Mouse (Mus musculus) colon, adult 2 months (tissue): Measurements from ENCODE around the gene 2310050C09Rik. TPM values are rescaled to one million over a fixed set of nuclear protein-coding genes. Genes with fewer than 3 reads are reported as not detected.

ENCODE experiments used
- polyA plus RNA-seq: library from polyadenylated mRNA; depleted of rRNA; stranded (reverse); fragments of >200 nt; gene quantifications from 2 replicates; pipeline ENCODE4 v1.2.3, GENCODE M21; 2012; rRNA removed

2310050C09Rik gene
- polyA plus RNA-seq, result not detected in 2 replicates

DNA sequence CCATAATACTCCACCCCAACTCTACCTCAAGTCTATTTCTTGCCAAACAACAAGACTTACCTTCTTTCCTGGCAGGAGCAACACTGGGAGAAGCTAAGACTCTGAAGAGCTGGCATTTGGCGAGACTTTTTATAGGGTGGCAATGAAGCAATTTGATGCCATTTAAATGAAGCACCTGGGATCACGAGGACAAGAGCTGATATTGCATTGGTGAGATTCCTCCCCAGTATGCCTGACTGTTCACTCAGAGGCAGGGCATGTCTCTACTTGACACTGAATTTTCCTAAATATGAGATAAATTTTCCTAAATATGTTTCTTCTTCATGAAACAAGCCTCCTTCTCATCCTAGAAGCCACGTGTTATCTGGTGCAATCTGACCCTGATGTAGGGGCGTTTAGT lies at the start of gene 2310050C09Rik:
2310050C09Rik (minus strand) TSS at position 101 of the 400 bp plus-strand sequence.

DNA sequence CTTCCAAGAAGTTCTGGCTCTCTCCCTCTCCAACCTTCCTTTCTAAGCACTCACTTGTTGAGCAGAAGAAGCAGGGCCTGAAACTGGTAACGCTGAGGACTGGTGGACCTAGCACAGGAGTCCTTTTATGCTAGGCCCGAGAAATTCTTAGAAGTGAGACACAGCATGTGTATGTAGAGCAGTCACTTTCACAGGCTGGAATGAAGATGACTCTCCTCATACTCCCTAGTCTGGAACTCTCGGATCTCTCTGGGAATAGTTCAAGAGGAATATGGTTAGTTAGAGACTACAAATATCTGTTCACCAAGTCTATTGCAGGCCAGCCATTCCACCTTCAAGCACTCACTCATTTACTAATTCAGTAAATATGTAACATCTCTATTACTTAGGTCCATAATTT lies 18.8 kb downstream of the 2310050C09Rik start, which contains the start of gene Lce1l:
Lce1l (minus strand) TSS at position 101 of the 400 bp plus-strand sequence.

DNA sequence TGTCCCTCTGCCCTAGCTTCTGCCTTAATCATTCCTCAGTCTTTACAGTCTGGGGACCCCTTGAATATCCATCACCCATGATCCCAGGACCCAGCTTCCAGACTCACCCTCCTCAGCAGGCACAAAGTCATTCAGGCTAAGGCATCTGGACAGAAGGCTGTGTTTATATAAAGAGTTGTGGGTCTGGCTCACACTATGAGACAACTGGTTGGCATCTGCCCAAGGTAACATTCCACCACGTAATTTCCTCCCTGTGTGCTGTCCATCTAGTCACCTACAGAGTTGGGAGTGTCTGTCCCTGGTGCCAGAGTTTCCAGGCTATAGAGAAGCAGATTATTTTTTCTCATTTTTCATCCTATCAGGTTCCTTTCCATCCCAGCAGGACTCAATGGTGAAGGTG lies 42.9 kb downstream of the 2310050C09Rik start, which contains the start of gene Kprp:
Kprp (minus strand) TSS at position 140 of the 400 bp plus-strand sequence.

Other genes with a start within 250 kb of the 2310050C09Rik start
- gene Lce6a, start 248.6 kb downstream of the 2310050C09Rik start, polyA plus RNA-seq, result not detected in 2 replicates
- gene Lce1a1, start 221.9 kb downstream of the 2310050C09Rik start, polyA plus RNA-seq, result not detected in 2 replicates
- gene Lce1b, start 213.3 kb downstream of the 2310050C09Rik start, polyA plus RNA-seq, result not detected in 2 replicates
- not detected in 2 replicates for gene Lce1a2, start 199.9 kb downstream of the 2310050C09Rik start, polyA plus RNA-seq
- not detected in 2 replicates for gene Lce1c, start 191.0 kb downstream of the 2310050C09Rik start, polyA plus RNA-seq
- gene Lce1d, start 183.0 kb downstream of the 2310050C09Rik start, polyA plus RNA-seq, result not detected in 2 replicates
- gene Lce1e, start 161.1 kb downstream of the 2310050C09Rik start, polyA plus RNA-seq, result not detected in 2 replicates
- gene Lce1f, start 149.9 kb downstream of the 2310050C09Rik start, polyA plus RNA-seq, result not detected in 2 replicates
- gene Gm38119, start 131.1 kb downstream of the 2310050C09Rik start, polyA plus RNA-seq, result not detected in 2 replicates
- not detected in 2 replicates for gene Lce1g, start 117.9 kb downstream of the 2310050C09Rik start, polyA plus RNA-seq
- gene Lce1h, start 105.2 kb downstream of the 2310050C09Rik start, polyA plus RNA-seq, result not detected in 2 replicates
- not detected in 2 replicates for gene Lce1i, start 91.3 kb downstream of the 2310050C09Rik start, polyA plus RNA-seq
- gene Lce1j, start 79.7 kb downstream of the 2310050C09Rik start, polyA plus RNA-seq, result not detected in 2 replicates
- not detected in 2 replicates for gene Lce1k, start 62.3 kb downstream of the 2310050C09Rik start, polyA plus RNA-seq
- not detected in 2 replicates for gene Kprp, start 43.0 kb downstream of the 2310050C09Rik start, polyA plus RNA-seq
- gene Lce1l, start 18.9 kb downstream of the 2310050C09Rik start, polyA plus RNA-seq, result not detected in 2 replicates
- gene Lce3a, start 56.0 kb upstream of the 2310050C09Rik start, polyA plus RNA-seq, result not detected in 2 replicates
- not detected in 2 replicates for gene Lce3b, start 62.8 kb upstream of the 2310050C09Rik start, polyA plus RNA-seq
- gene Lce3c, start 74.3 kb upstream of the 2310050C09Rik start, polyA plus RNA-seq, result not detected in 2 replicates
- gene Lce3d, start 87.2 kb upstream of the 2310050C09Rik start, polyA plus RNA-seq, result not detected in 2 replicates
- not detected in 2 replicates for gene Lce3e, start 96.8 kb upstream of the 2310050C09Rik start, polyA plus RNA-seq
- not detected in 2 replicates for gene Lce3f, start 122.0 kb upstream of the 2310050C09Rik start, polyA plus RNA-seq
- gene Crct1, start 145.5 kb upstream of the 2310050C09Rik start, polyA plus RNA-seq, result not detected in 2 replicates
- not detected in 2 replicates for gene Lce1m, start 148.8 kb upstream of the 2310050C09Rik start, polyA plus RNA-seq
- not detected in 2 replicates for gene Gm4858, start 198.6 kb upstream of the 2310050C09Rik start, polyA plus RNA-seq